Mouse (Mus musculus) neural tube, embryonic 14.5 days (tissue): ENCODE results near the gene Nek3. TPM values are rescaled to one million over a fixed set of nuclear protein-coding genes. Genes with fewer than 3 reads are reported as not detected.

ENCODE experiments used
- ATAC-seq: fragments of 200-750 bp; cut with Nextera tagmentation; 2 replicates; pipeline ENCODE4 v1.8.0; 2017; ENCODE audit warnings: low read depth, mild to moderate bottlenecking, moderate TSS enrichment, moderate library complexity
- H3K27ac ChIP-seq: fragments of 300-500 bp; sonication (generic); 2 replicates; pipeline ENCODE4 v1.5.1; 2014; ENCODE audit warnings: low read depth, mild to moderate bottlenecking, control low read depth, low read length, moderate library complexity, mixed read lengths
- H3K27me3 ChIP-seq: fragments of 300-500 bp; sonication (generic); 2 replicates; pipeline ENCODE4 v1.6.1; 2014; ENCODE audit warnings: low read length; ENCODE audit not compliant: control insufficient read depth, insufficient read depth
- H3K36me3 ChIP-seq: fragments of 300-500 bp; sonication (generic); 2 replicates; pipeline ENCODE4 v1.6.1; 2014; ENCODE audit warnings: low read length, mixed read lengths; ENCODE audit not compliant: control insufficient read depth, insufficient read depth
- H3K4me1 ChIP-seq: fragments of 300-500 bp; sonication (generic); 2 replicates; pipeline ENCODE4 v1.6.1; 2014; ENCODE audit warnings: low read length; ENCODE audit not compliant: control insufficient read depth, insufficient read depth
- H3K4me2 ChIP-seq: fragments of 300-500 bp; sonication (generic); 2 replicates; pipeline ENCODE4 v1.6.1; 2014; ENCODE audit warnings: mild to moderate bottlenecking, low read depth, low read length, control low read depth
- H3K4me3 ChIP-seq: fragments of 300-500 bp; sonication (generic); 2 replicates; pipeline ENCODE4 v1.5.1; 2014; ENCODE audit warnings: low read depth, low read length, control low read depth, mixed read lengths
- H3K9ac ChIP-seq: fragments of 300-500 bp; sonication (generic); replicated peaks from 2 replicates; pipeline ENCODE4 v1.6.1; 2014; ENCODE audit warnings: low read depth, mild to moderate bottlenecking, control low read depth, low read length, mixed read lengths
- H3K9me3 ChIP-seq: fragments of 300-500 bp; sonication (generic); 2 replicates; pipeline ENCODE4 v1.6.1; 2016; ENCODE audit warnings: low read length; ENCODE audit not compliant: control insufficient read depth
- WGBS: fragments of 180-500 bp; shearing (Covaris S2); extraction: QIAGEN DNeasy Blood & Tissue Kit; methylation state at CpG from one replicate; pipeline ENCODE4 v1.1.7; 2014; 5-methylcytosine and 5-hydroxymethylcytosine counted together
- polyA plus RNA-seq: library from polyadenylated mRNA; unstranded; fragments of >200 nt; fragmentation: Nextera tagmentation; extraction: Ambion mirVana; gene quantifications from 2 replicates; pipeline ENCODE4 v1.2.1, GENCODE M21; 2014

Gene Nek3
- polyA plus RNA-seq, 1 experiment from 2014 or later = 9.8 TPM

DNA sequence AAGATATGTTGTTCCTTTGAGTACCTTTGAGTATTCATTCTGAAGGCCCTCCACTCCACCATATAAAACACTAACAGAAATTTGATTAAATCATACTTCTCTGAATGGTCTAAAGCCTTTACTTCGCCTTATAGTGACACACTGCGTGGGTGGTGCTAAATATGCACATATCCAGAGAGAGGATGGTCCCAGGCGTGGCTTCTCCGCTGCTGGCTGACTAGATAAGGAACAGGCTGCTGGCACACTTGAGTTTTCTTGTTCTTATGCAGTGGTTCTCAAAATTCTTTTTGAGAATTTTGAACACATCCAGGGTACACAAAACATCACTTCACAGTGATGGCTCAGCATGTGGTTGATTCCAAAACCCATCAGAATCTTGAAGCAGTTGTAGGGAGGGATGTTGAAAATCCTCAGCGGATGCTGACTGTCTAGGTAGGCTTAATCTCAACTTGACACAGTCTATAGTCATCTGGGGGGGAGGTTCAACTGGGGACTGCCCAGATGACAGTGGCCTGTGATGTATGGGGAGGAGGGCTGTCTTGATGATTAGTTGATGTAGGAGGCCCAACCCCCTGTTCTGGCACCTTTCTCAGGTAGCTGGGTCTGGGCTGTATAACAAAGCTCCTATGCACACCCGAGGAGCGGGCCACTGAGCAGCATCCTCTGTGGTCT is 32.0 kb downstream of the Nek3 start:
- no peak overlapping the region for H3K9ac ChIP-seq
- no peak overlapping the region for H3K4me3 ChIP-seq
- no peaks in the 10 kb centered on the region for H3K4me1 ChIP-seq
- H3K27me3 ChIP-seq = no peaks in the 10 kb centered on the region
- H3K36me3 ChIP-seq = peaks cover 2% of the 10 kb centered on the region; the same call in 1 of the 2 replicates
- 93% methylated on average over 7 of the region's 7 CpGs for WGBS
- no peak overlapping the region for H3K4me2 ChIP-seq
- no peaks in the 10 kb centered on the region for H3K9me3 ChIP-seq
- H3K27ac ChIP-seq = no peak overlapping the region
- peak; percentile 28; the same call in 1 of the 2 replicates for ATAC-seq

DNA sequence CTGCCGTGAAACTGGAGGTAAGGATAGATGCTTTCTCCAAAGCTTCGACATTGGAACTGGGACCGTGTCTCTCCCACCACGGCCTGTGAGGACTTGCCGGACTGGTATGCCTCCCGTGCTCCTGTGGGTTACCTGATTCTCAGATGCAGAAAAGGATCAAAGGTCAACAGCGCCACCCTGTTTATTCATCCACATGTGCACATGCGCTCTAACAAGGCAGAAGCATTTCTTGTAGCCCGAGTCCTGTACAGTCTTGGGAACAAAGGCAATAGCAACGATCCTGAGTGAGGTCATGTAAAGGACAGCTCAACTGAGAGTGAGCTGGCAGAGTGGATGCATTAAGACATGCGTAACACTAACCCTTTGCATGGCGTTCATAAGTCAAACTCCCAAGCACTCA is 34.2 kb downstream of the Nek3 start:
- 85% methylated on average over 12 of the region's 12 CpGs for WGBS
- H3K27ac ChIP-seq = no peak overlapping the region
- H3K9ac ChIP-seq = no peak overlapping the region
- H3K36me3 ChIP-seq = peaks cover 12% of the 10 kb centered on the region; the same call in 1 of the 2 replicates
- no peaks in the 10 kb centered on the region for H3K4me1 ChIP-seq
- no peaks in the 10 kb centered on the region for H3K27me3 ChIP-seq
- H3K9me3 ChIP-seq = no peaks in the 10 kb centered on the region
- no peak overlapping the region for H3K4me3 ChIP-seq
- ATAC-seq = no peak
- H3K4me2 ChIP-seq = no peak overlapping the region

DNA sequence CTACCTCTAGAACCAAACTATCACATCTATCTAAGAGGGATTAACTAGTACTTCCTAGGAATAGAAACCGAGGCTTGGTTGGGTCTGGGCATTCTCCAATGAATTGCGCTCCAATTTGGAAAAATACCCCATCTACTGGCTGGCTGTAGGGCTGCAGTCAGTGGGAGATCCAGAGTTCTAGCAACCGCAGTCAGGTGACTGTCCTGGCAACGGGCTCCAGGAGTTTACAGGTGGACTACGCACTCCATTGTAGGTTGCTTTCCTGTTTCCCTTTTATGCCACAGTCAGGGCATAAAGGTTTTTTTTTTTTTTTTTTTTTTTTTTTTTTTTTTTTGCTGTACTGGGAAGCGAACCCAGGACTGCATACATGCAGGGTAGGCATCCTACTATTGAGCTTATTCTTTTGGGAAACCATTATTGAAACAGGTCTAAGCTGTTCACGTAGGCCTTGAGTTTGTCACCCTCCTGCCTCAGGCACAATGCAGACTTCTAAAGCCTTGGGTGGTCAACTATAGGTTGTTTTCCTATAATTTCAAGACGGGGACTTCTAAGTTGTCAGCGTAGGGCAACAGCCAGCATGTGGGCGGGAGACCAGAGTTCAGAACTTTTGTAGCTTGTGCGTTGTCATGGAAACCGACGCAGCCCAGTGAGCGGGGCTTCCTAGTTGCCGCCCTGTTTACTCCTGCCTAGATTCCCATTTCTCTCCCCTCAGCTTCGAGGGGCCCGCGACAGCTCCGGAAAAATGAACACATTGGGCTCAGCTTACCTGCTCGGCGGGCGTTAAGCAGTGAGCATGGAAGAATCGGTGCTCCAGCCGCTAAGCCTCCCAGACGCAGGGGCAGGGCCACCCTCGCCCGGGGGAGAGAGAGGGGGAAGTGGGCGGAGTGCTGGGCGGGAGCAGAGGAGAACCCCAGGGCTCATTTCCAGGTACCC is 41.7 kb downstream of the Nek3 start, which contains the start of gene Nek5:
Nek5 (minus strand) TSS at position 834 of the 933 bp plus-strand sequence.
- H3K9me3 ChIP-seq = no peaks in the 10 kb centered on the region
- ATAC-seq = peak; percentile 79
- H3K4me1 ChIP-seq = no peaks in the 10 kb centered on the region
- no peaks in the 10 kb centered on the region for H3K27me3 ChIP-seq
- no peak within 1 kb of the TSS for H3K27ac ChIP-seq
- peak within 1 kb of the TSS; percentile 58 for H3K4me2 ChIP-seq
- WGBS = 2% methylated on average over 29 of the region's 29 CpGs
- H3K4me3 ChIP-seq = peak within 1 kb of the TSS; percentile 23
- H3K9ac ChIP-seq = no peak within 1 kb of the TSS
- H3K36me3 ChIP-seq = 0 out of 2 replicates have a peak, but pooled peaks cover 10% of the 10 kb centered on the region

DNA sequence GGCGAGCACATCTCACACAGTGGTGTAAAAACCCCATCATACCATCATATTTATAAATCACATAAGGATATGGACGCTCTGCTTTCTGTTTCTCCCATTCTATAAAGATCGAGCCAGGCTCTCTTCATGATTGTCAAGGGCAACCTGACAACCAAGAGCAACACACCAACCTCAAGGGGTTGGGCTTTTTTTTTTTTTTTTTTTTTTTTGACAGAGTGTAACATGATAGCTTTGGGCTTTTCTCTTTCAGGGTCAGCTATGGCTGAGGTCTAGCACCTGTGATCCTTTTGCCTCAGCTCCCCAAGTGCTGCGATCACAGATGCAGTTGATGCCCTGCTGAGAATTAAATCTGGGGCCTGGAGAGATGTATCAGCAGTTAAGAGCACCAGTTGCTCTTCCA is 59.2 kb downstream of the Nek3 start:
- H3K4me1 ChIP-seq = no peaks in the 10 kb centered on the region
- no peak for ATAC-seq
- H3K9me3 ChIP-seq = no peaks in the 10 kb centered on the region
- 85% methylated on average over 4 of the region's 4 CpGs for WGBS
- H3K27ac ChIP-seq = no peak overlapping the region
- H3K9ac ChIP-seq = no peak overlapping the region
- H3K4me3 ChIP-seq = no peak overlapping the region
- H3K4me2 ChIP-seq = no peak overlapping the region
- no peaks in the 10 kb centered on the region for H3K36me3 ChIP-seq
- no peaks in the 10 kb centered on the region for H3K27me3 ChIP-seq

GRCm38 (mm10) chr8:22091568-22091967 is 74.7 kb downstream of the Nek3 start:
- ATAC-seq = no peak
- 38% methylated on average over 8 of the region's 8 CpGs for WGBS

DNA sequence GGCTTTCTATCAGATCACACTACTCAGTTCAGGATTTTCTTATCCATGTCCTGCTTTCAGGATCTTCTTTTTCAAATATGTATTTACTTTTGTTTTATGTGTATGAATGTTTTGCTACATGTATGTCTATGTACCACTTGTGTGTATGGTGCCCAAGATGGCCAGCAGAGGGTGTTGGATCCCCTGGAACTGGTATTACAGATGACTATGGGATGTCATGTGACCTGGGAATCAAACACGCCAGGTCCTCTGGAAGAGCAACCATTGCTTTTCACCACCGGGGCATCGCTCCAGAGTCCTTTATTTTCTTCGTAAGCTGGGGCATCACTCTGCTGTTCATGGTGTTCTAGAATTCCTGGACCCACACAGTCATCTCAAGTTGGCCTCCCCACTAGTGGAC is 77.0 kb downstream of the Nek3 start:
- Histone ChIP-seq H3K9me3 (no peaks in the 10 kb centered on the region), H3K4me1 (no peaks in the 10 kb centered on the region), H3K36me3 (no peaks in the 10 kb centered on the region), H3K4me3 (no peak overlapping the region), H3K27me3 (no peaks in the 10 kb centered on the region), H3K4me2 (no peak overlapping the region), H3K27ac (no peak overlapping the region), H3K9ac (no peak overlapping the region)
- WGBS = 90% methylated on average over 4 of the region's 4 CpGs
- ATAC-seq = no peak

More at GRCm38 (mm10) chr8:22091568-22091967, 74.7 kb downstream of the Nek3 start:
- Histone ChIP-seq H3K27ac (no peak overlapping the region), H3K27me3 (no peaks in the 10 kb centered on the region), H3K4me2 (no peak overlapping the region), H3K9me3 (no peaks in the 10 kb centered on the region), H3K9ac (no peak overlapping the region), H3K4me1 (no peaks in the 10 kb centered on the region), H3K4me3 (no peak overlapping the region), H3K36me3 (no peaks in the 10 kb centered on the region)

GRCm38 (mm10) chr8:22079313-22080007 is 86.8 kb downstream of the Nek3 start:
- Histone ChIP-seq H3K27me3 (no peaks in the 10 kb centered on the region), H3K9me3 (no peaks in the 10 kb centered on the region), H3K36me3 (no peaks in the 10 kb centered on the region), H3K27ac (no peak overlapping the region), H3K4me3 (no peak overlapping the region), H3K4me1 (no peaks in the 10 kb centered on the region), H3K4me2 (no peak overlapping the region), H3K9ac (no peak overlapping the region)
- no peak for ATAC-seq
- 89% methylated on average over 9 of the region's 9 CpGs for WGBS
